Mouse (Mus musculus): Measurements from ENCODE around the gene Casq2.
A peak's percentile ranks its signal among the peaks of the same experiment; 100 is the strongest.

The Casq2 gene

GRCm38 (mm10) chr3:102180746-102181145 is 94.5 kb downstream of the Casq2 start:
- TF ChIP-seq GATA4 (IDR thresholded peaks at IDR 0.05; ENCODE audit: insufficient replicate concordance, low read length) = no peak

GRCm38 (mm10) chr3:102181191-102181590 is 95.0 kb downstream of the Casq2 start:
- no peak for TF ChIP-seq GATA4 (IDR thresholded peaks at IDR 0.05; ENCODE audit: insufficient replicate concordance, low read length)

DNA sequence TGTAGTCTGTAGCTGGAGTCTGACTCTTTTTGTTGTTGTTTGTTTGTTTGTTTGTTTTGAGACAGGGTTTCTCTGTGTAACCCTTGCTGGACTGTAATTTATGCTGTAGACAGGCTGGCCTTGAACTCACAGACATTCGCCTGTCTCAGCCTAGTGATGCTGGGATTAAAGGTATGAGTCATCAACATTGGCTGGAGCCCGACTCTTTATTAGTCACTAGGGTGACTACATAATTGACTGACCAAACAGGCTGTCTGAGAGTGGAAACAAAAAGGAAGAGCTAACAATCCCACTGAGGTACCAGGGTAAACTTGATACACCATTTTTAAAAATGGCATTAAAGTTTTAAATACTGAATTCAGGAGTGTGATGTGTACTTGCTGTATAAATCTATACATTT is 96.4 kb downstream of the Casq2 start:
- no peak for TF ChIP-seq GATA4 (IDR thresholded peaks at IDR 0.05; ENCODE audit: insufficient replicate concordance, low read length)

GRCm38 (mm10) chr3:102184721-102185120 is 98.5 kb downstream of the Casq2 start:
- TF ChIP-seq GATA4 (IDR thresholded peaks at IDR 0.05; ENCODE audit: insufficient replicate concordance, low read length) = no peak

DNA sequence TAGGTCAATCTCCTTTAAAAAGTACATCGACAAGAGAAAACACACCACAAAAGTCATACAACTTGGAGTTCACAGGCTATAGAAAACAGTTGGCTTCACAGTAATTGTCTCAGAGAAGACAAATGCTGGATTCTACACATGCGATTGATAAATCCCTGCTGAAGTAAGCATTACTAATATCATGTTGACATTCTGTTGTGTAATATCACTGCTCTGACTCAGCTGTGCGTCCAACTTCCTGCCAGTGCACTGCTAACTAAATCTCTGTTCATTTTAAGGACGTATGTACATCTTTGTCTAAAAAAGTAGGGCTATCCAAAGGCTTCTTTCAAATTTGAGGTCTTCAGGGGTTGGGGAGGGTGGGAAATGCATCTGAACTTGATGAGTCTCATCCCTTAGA is 101.2 kb downstream of the Casq2 start:
- no peak for TF ChIP-seq GATA4 (IDR thresholded peaks at IDR 0.05; ENCODE audit: insufficient replicate concordance, low read length)

DNA sequence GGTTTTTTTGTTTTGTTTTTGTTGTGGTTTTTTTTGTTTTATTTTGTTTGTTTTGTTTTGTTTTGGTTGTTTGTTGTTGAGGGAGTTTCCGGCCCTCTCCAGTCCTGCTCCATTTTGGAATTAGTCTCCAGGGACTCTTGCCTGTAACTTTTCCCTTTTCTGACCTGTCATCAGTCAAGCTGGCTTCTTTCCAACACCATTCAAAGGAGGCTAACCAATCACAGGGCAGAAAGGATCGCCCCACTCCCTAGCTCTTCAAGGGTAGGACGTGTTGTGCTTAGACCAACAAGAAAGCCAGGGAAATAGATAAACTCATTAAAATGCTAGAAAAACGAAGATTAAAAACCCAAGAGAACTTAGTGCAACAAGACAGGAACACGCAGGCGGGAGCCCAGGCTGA is 102.8 kb downstream of the Casq2 start:
- no peak for TF ChIP-seq GATA4 (IDR thresholded peaks at IDR 0.05; ENCODE audit: insufficient replicate concordance, low read length)

- TF ChIP-seq GATA4 (IDR thresholded peaks at IDR 0.05; ENCODE audit: insufficient replicate concordance, low read length) = no peak
These were observed 103.8 kb downstream of the Casq2 start for GRCm38 (mm10) chr3:102190015-102190414.

DNA sequence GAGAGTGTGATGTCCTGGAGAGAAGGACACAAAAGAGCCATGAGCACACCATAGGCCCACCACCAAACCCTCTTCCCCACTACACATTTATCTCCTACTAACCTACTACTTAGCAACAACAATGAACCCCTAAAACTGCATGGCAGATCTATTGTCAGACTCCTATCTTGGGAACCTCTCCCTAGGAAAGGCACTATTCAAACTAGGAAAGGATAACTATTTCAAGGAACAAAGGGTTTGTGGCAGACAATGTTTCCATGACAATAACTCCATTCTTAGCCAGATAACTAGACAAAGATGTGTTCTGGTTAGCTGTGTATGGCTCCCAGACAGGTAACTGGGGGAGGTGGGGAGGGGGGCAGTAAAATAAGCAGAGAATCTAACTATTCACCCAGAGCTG is 104.4 kb downstream of the Casq2 start:
- TF ChIP-seq GATA4 (IDR thresholded peaks at IDR 0.05; ENCODE audit: insufficient replicate concordance, low read length) = no peak

GRCm38 (mm10) chr3:102191575-102191974 is 105.4 kb downstream of the Casq2 start:
- no peak for TF ChIP-seq GATA4 (IDR thresholded peaks at IDR 0.05; ENCODE audit: insufficient replicate concordance, low read length)

- TF ChIP-seq GATA4 (IDR thresholded peaks at IDR 0.05; ENCODE audit: insufficient replicate concordance, low read length) = no peak
These were observed 106.4 kb downstream of the Casq2 start for GRCm38 (mm10) chr3:102192621-102193020.

DNA sequence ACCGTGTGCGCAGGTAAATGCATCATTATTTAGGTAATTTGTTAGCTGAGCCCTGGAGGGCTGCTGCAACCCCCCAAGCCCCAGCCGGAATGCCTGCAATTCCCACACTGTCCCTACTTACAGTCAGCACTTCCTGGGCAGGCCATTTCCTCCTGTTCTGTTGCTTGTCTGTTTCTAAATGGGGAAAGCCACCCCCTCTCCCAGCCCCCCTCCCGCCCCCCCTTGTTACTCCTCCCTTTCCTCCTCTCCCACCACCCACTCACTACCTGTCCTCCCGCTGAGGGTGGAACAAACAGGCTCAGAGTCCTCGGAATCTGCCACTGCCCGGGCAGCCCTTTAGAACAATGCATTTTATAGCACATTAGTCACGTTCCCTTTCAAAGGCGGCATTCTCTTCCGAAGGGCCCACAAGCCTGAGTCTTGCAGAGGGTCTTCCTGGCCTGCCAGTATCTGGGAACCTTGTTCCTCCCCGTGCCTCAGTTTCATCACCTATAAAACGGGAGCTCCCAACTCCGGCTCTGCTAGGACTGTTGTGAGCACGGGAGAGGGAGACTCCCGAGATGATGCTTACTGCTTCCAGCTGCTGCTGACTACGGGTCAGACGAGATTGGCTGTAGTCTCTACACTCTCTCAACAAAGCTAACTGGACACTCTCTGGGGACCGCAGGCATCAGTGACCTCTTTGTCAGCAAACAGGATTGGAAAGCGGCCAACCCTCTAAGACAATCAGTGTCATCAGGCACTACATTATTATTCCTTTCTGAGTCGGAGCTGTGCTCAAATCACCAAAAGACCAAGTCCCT is 107.5 kb downstream of the Casq2 start:
- peak; percentile 35; the same call in 1 of the 2 replicates for TF ChIP-seq GATA4 (IDR thresholded peaks at IDR 0.05; ENCODE audit: insufficient replicate concordance, low read length)

DNA sequence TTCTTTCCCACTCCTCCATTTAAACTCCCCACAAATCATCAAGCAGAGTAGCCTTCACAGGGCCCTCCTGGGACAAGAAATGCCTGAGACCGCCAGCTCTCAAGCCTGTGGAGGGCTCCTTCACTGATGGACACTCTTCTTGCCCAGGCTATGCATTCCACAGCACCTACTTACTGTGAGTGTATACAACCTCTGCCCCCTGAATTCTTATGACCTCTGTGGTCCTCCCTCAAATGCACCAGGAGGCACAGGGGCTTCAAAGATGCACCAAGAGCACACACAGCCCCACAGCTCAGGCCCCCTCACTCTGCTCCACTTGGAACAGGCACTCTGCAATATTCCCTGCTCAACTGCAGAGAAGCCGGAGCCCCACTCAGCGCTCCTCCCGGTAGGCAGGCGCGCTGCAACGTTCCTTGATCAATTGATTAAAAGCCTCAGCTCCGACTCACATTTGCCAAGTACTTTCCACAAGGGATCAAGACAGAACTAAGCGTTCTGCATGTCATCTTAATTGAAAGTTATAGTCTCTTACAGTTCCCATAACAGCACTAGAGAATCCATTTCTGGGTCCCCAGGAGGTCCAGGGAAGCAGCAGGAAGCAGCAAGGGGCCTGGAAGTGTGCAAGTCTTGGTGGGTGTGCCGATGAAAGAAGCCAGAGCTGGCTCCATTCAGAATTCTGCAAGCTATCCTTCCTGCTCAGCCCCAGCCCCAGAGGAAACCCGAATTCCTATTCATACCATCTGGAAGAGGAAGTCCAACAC is 108.3 kb downstream of the Casq2 start:
- TF ChIP-seq GATA4 (IDR thresholded peaks at IDR 0.05; ENCODE audit: insufficient replicate concordance, low read length) = no peak

GRCm38 (mm10) chr3:102195762-102196161 is 109.5 kb downstream of the Casq2 start:
- TF ChIP-seq GATA4 (IDR thresholded peaks at IDR 0.05; ENCODE audit: insufficient replicate concordance, low read length) = no peak
